Mouse (Mus musculus): ENCODE measurements around the gene Crebl2. TPM values are rescaled to one million over a fixed set of nuclear protein-coding genes. Genes with fewer than 3 reads are reported as not detected.

The Crebl2 gene
- polyA plus RNA-seq, 1 experiment from 2014 or later = 3.9 TPM

DNA sequence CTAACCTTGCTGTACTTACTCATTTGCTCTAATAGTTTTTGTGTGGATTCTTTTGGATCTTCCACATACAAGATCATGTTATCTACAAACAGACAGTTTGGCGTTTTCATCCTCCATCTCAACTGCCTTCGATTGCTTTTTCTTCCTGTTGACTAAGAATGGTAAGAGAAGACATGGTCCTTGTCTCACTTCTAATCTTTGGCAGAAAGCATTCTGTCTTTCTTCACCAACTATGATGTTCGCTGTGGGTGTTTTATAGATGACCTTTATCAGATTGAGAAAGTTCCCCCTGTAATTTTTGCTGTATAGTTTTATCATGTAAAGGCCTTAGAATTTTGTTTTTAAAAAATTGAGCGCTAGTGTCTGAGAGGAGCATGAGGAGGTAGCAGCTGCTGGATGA, 8.2 kb downstream of the Crebl2 start:
- Histone ChIP-seq H3K27me3 (ENCODE audit: control insufficient read depth, insufficient read depth, low read length) (no peaks in the 10 kb centered on the region), H3K4me1 (ENCODE audit: control insufficient read depth, insufficient read depth, low read length) (no peaks in the 10 kb centered on the region), H3K9ac (replicated peaks; ENCODE audit: low read length) (no peak overlapping the region), H3K36me3 (ENCODE audit: control insufficient read depth, insufficient read depth, low read length) (no peaks in the 10 kb centered on the region), H3K9me3 (ENCODE audit: control insufficient read depth, low read length) (no peaks in the 10 kb centered on the region), H3K27ac (replicated peaks; ENCODE audit: low read depth, low read length) (no peak overlapping the region), H3K4me2 (ENCODE audit: low read length) (no peak overlapping the region), H3K4me3 (replicated peaks; ENCODE audit: low read depth, low read length) (no peak overlapping the region)
- WGBS = 94% methylated on average over 4 of the region's 4 CpGs
- ATAC-seq (ENCODE audit: low FRiP score, low TSS enrichment) (no peak), DNase-seq (no peak)

GRCm38 (mm10) chr6:134840346-134840745, 10.4 kb downstream of the Crebl2 start:
- H3K36me3 ChIP-seq (ENCODE audit: control insufficient read depth, insufficient read depth, low read length) = no peaks in the 10 kb centered on the region
- no peaks in the 10 kb centered on the region for H3K4me1 ChIP-seq (ENCODE audit: control insufficient read depth, insufficient read depth, low read length)
- H3K9ac ChIP-seq (replicated peaks; ENCODE audit: low read length) = no peak overlapping the region
- no peaks in the 10 kb centered on the region for H3K9me3 ChIP-seq (ENCODE audit: control insufficient read depth, low read length)
- DNase-seq (no peak), ATAC-seq (ENCODE audit: low FRiP score, low TSS enrichment) (no peak)
- H3K27ac ChIP-seq (replicated peaks; ENCODE audit: low read depth, low read length) = no peak overlapping the region
- 70% methylated on average over 2 of the region's 2 CpGs for WGBS
- no peaks in the 10 kb centered on the region for H3K27me3 ChIP-seq (ENCODE audit: control insufficient read depth, insufficient read depth, low read length)
- no peak overlapping the region for H3K4me3 ChIP-seq (replicated peaks; ENCODE audit: low read depth, low read length)
- no peak overlapping the region for H3K4me2 ChIP-seq (ENCODE audit: low read length)

GRCm38 (mm10) chr6:134845726-134846125, 15.8 kb downstream of the Crebl2 start:
- no peaks in the 10 kb centered on the region for H3K27me3 ChIP-seq (ENCODE audit: control insufficient read depth, insufficient read depth, low read length)
- H3K9ac ChIP-seq (replicated peaks; ENCODE audit: low read length) = no peak overlapping the region
- H3K36me3 ChIP-seq (ENCODE audit: control insufficient read depth, insufficient read depth, low read length) = 0 out of 2 replicates have a peak, but pooled peaks cover 12% of the 10 kb centered on the region
- DNase-seq (no peak), ATAC-seq (ENCODE audit: low FRiP score, low TSS enrichment) (no peak)
- H3K4me2 ChIP-seq (ENCODE audit: low read length) = no peak overlapping the region
- H3K4me1 ChIP-seq (ENCODE audit: control insufficient read depth, insufficient read depth, low read length) = no peaks in the 10 kb centered on the region
- 82% methylated on average over 4 of the region's 4 CpGs for WGBS
- H3K4me3 ChIP-seq (replicated peaks; ENCODE audit: low read depth, low read length) = no peak overlapping the region
- H3K27ac ChIP-seq (replicated peaks; ENCODE audit: low read depth, low read length) = no peak overlapping the region
- H3K9me3 ChIP-seq (ENCODE audit: control insufficient read depth, low read length) = no peaks in the 10 kb centered on the region

DNA sequence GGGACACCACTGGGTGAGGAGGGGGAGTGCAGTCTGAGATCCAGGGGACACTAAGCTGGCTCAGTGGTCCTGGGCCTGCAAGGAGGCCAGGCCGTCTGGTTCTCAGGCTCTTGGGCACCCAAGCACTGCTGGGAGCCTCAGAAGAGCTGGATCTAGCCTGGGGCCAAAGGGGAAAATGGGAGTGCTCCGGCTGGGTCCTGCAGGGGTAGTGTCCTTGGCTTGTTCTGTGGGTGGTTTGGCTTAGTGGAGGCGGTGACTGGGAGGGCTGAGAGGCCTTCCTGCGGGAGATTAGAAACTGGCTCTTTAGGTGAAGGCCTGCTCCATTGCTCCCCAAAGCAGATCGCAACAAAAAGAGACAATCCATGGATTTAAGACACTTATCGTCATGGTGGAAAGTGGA, 16.4 kb downstream of the Crebl2 start:
- 65% methylated on average over 6 of the region's 6 CpGs for WGBS
- Histone ChIP-seq H3K9me3 (ENCODE audit: control insufficient read depth, low read length) (no peaks in the 10 kb centered on the region), H3K27me3 (ENCODE audit: control insufficient read depth, insufficient read depth, low read length) (no peaks in the 10 kb centered on the region), H3K4me3 (replicated peaks; ENCODE audit: low read depth, low read length) (no peak overlapping the region), H3K27ac (replicated peaks; ENCODE audit: low read depth, low read length) (no peak overlapping the region), H3K4me2 (ENCODE audit: low read length) (no peak overlapping the region), H3K9ac (replicated peaks; ENCODE audit: low read length) (no peak overlapping the region), H3K36me3 (ENCODE audit: control insufficient read depth, insufficient read depth, low read length) (peaks cover 18% of the 10 kb centered on the region; the same call in 1 of the 2 replicates), H3K4me1 (ENCODE audit: control insufficient read depth, insufficient read depth, low read length) (no peaks in the 10 kb centered on the region)
- DNase-seq = no peak
- no peak for ATAC-seq (ENCODE audit: low FRiP score, low TSS enrichment)

DNA sequence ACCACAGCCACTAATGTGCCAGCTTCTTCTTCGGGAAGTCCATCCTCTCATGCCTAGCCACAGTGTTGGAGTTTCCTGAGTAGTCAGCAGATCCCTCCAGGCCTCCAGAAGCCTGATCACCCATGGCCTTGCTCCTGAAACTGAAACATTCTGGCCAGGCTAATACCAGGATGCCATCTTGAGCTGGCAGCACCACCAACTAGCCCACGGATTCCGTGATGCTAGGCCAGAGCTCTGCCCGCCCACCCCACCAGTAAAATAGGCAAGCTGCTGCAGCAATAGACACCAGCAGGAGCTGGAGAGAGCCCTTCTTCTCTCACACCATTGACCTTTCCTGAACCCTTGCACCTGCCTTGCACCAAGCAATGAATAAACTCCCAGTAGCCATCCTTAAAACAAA, 17.6 kb downstream of the Crebl2 start:
- no peak overlapping the region for H3K9ac ChIP-seq (replicated peaks; ENCODE audit: low read length)
- H3K4me2 ChIP-seq (ENCODE audit: low read length) = no peak overlapping the region
- H3K9me3 ChIP-seq (ENCODE audit: control insufficient read depth, low read length) = no peaks in the 10 kb centered on the region
- ATAC-seq (ENCODE audit: low FRiP score, low TSS enrichment) = no peak
- H3K36me3 ChIP-seq (ENCODE audit: control insufficient read depth, insufficient read depth, low read length) = peaks cover 21% of the 10 kb centered on the region; the same call in 1 of the 2 replicates
- no peak overlapping the region for H3K4me3 ChIP-seq (replicated peaks; ENCODE audit: low read depth, low read length)
- H3K27me3 ChIP-seq (ENCODE audit: control insufficient read depth, insufficient read depth, low read length) = no peaks in the 10 kb centered on the region
- no peak overlapping the region for H3K27ac ChIP-seq (replicated peaks; ENCODE audit: low read depth, low read length)
- 94% methylated on average over 4 of the region's 4 CpGs for WGBS
- DNase-seq = no peak
- no peaks in the 10 kb centered on the region for H3K4me1 ChIP-seq (ENCODE audit: control insufficient read depth, insufficient read depth, low read length)

GRCm38 (mm10) chr6:134848197-134848890, 18.4 kb downstream of the Crebl2 start:
- H3K36me3 ChIP-seq (ENCODE audit: control insufficient read depth, insufficient read depth, low read length) = peaks cover 21% of the 10 kb centered on the region; the same call in 1 of the 2 replicates
- no peak overlapping the region for H3K4me2 ChIP-seq (ENCODE audit: low read length)
- no peaks in the 10 kb centered on the region for H3K27me3 ChIP-seq (ENCODE audit: control insufficient read depth, insufficient read depth, low read length)
- ATAC-seq (ENCODE audit: low FRiP score, low TSS enrichment) (no peak), DNase-seq (peak; percentile 74)
- H3K4me1 ChIP-seq (ENCODE audit: control insufficient read depth, insufficient read depth, low read length) = no peaks in the 10 kb centered on the region
- no peak overlapping the region for H3K9ac ChIP-seq (replicated peaks; ENCODE audit: low read length)
- H3K4me3 ChIP-seq (replicated peaks; ENCODE audit: low read depth, low read length) = no peak overlapping the region
- H3K9me3 ChIP-seq (ENCODE audit: control insufficient read depth, low read length) = no peaks in the 10 kb centered on the region
- H3K27ac ChIP-seq (replicated peaks; ENCODE audit: low read depth, low read length) = no peak overlapping the region
- 84% methylated on average over 5 of the region's 5 CpGs for WGBS

GRCm38 (mm10) chr6:134849461-134849860, 19.5 kb downstream of the Crebl2 start:
- Histone ChIP-seq H3K27me3 (ENCODE audit: control insufficient read depth, insufficient read depth, low read length) (no peaks in the 10 kb centered on the region), H3K36me3 (ENCODE audit: control insufficient read depth, insufficient read depth, low read length) (peaks cover 24% of the 10 kb centered on the region; the same call in 1 of the 2 replicates), H3K4me3 (replicated peaks; ENCODE audit: low read depth, low read length) (no peak overlapping the region), H3K4me1 (ENCODE audit: control insufficient read depth, insufficient read depth, low read length) (no peaks in the 10 kb centered on the region), H3K9ac (replicated peaks; ENCODE audit: low read length) (no peak overlapping the region), H3K9me3 (ENCODE audit: control insufficient read depth, low read length) (no peaks in the 10 kb centered on the region), H3K27ac (replicated peaks; ENCODE audit: low read depth, low read length) (no peak overlapping the region), H3K4me2 (ENCODE audit: low read length) (no peak overlapping the region)
- ATAC-seq (ENCODE audit: low FRiP score, low TSS enrichment) (no peak), DNase-seq (no peak)
- WGBS = 89% methylated on average over 2 of the region's 2 CpGs

DNA sequence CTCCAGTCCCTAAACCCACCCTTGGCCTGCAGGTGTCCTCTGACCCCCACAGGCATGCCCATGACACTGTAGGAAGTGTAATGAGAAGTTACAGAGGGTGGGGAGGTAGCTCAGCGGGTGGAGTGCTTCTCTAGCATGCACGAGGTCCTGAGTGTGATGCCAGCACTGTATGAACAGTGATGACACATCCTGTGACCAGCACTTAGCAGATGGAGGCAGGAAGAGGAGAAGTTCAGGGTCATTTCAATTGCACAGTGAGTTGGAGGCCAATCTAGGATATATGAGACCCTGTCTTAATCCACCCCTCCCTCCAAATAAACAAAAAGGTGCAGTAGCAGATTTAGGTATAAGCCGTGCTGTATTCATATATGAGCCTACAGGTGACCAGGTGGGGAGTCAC, 20.0 kb downstream of the Crebl2 start:
- H3K36me3 ChIP-seq (ENCODE audit: control insufficient read depth, insufficient read depth, low read length) = peaks cover 24% of the 10 kb centered on the region; the same call in 1 of the 2 replicates
- WGBS = 84% methylated on average over 3 of the region's 3 CpGs
- ATAC-seq (ENCODE audit: low FRiP score, low TSS enrichment) = no peak
- no peak overlapping the region for H3K9ac ChIP-seq (replicated peaks; ENCODE audit: low read length)
- H3K9me3 ChIP-seq (ENCODE audit: control insufficient read depth, low read length) = no peaks in the 10 kb centered on the region
- H3K4me1 ChIP-seq (ENCODE audit: control insufficient read depth, insufficient read depth, low read length) = no peaks in the 10 kb centered on the region
- DNase-seq = no peak
- H3K27me3 ChIP-seq (ENCODE audit: control insufficient read depth, insufficient read depth, low read length) = no peaks in the 10 kb centered on the region
- H3K4me3 ChIP-seq (replicated peaks; ENCODE audit: low read depth, low read length) = no peak overlapping the region
- H3K4me2 ChIP-seq (ENCODE audit: low read length) = no peak overlapping the region
- H3K27ac ChIP-seq (replicated peaks; ENCODE audit: low read depth, low read length) = no peak overlapping the region

- Histone ChIP-seq H3K4me1 (ENCODE audit: control insufficient read depth, insufficient read depth, low read length) (no peaks in the 10 kb centered on the region), H3K4me3 (replicated peaks; ENCODE audit: low read depth, low read length) (no peak overlapping the region), H3K36me3 (ENCODE audit: control insufficient read depth, insufficient read depth, low read length) (peaks cover 33% of the 10 kb centered on the region), H3K4me2 (ENCODE audit: low read length) (no peak overlapping the region), H3K9me3 (ENCODE audit: control insufficient read depth, low read length) (no peaks in the 10 kb centered on the region), H3K27me3 (ENCODE audit: control insufficient read depth, insufficient read depth, low read length) (no peaks in the 10 kb centered on the region), H3K27ac (replicated peaks; ENCODE audit: low read depth, low read length) (no peak overlapping the region), H3K9ac (replicated peaks; ENCODE audit: low read length) (no peak overlapping the region)
- no peak for ATAC-seq (ENCODE audit: low FRiP score, low TSS enrichment)
- WGBS = 83% methylated on average over 5 of the region's 5 CpGs
- DNase-seq = no peak
Observed at GRCm38 (mm10) chr6:134854782-134855181, 24.8 kb downstream of the Crebl2 start.

Data from midbrain, embryonic 14.5 days (tissue).